Mouse (Mus musculus): ENCODE data around the gene Kcnk10.

DNA sequence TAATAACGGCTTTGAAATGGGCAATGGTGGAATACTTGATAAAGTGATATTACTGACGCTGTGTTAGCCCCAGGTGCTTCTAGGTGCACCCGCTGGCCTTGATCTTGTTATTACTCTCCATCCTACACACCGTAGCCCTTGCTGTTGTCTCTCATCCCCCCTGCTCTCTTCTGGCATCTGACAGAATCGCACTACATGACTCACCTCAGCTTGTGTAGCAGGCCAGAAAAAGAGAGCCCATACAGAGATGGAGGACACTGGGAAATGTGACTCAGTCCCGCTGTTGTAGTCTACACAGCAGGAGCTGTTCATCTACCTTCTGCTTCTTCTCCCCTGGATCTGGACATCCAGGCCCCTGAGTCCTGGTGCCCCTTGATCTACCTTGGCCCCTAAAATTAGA lies 28.1 kb downstream of the Kcnk10 start:
- TF ChIP-seq CTCF (conservative IDR thresholded peaks at IDR 0.05; ENCODE audit: low read length) (no peak), NANOG (IDR thresholded peaks at IDR 0.05; ENCODE audit: borderline replicate concordance, low read length) (no peak)
